9 mouse cellular contexts compared by ENCODE assay signal in genomic region chr1:164796471-164796870, GRCm38 (mm10). TPM values are rescaled to one million over a fixed set of nuclear protein-coding genes. Genes with fewer than 3 reads are reported as not detected.
DNase-seq lines count a peak whose midpoint lies in the region; ATAC-seq and TF ChIP-seq lines count a peak whose summit lies in the region.
"Had no signal": no experiment of that assay in that cellular context is flagged by ENCODE, and none has a peak within 500 bp of the region (broad histone marks: within the 10 kb centered on the region; RNA-seq: fewer than 3 reads in every experiment).

Dpt (plus strand) TSS chr1:164796644.

- ATAC-seq in lung, embryonic 16.5 days (ENCODE audit: low read depth): peak; percentile 79
- ATAC-seq in frontal cortex, adult (ENCODE audit: low TSS enrichment): no peak
- ATAC-seq in liver, postnatal 0 days: no peak

- H3K4me1 ChIP-seq in lung, embryonic 16.5 days (replicated peaks; ENCODE audit: control insufficient read depth, insufficient read depth, low read length): no peaks in the 10 kb centered on the region
- no peaks in the 10 kb centered on the region for H3K4me1 ChIP-seq in liver, postnatal 0 days (ENCODE audit: insufficient read depth)

- no peak for TF ChIP-seq CTCF in liver, postnatal 0 days (IDR thresholded peaks at IDR 0.05; ENCODE audit: low read depth)

- H3K27me3 ChIP-seq in lung, embryonic 16.5 days (ENCODE audit: control insufficient read depth, insufficient read depth, low read depth, low read length): no peaks in the 10 kb centered on the region
- no peaks in the 10 kb centered on the region for H3K27me3 ChIP-seq in liver, postnatal 0 days (ENCODE audit: insufficient read depth, low read length)

- H3K9ac ChIP-seq in lung, embryonic 16.5 days (ENCODE audit: low read length): no peak within 1 kb of the TSS
- no peak within 1 kb of the TSS for H3K9ac ChIP-seq in liver, postnatal 0 days (replicated peaks)

- DNase-seq in NIH3T3 (ENCODE audit: low read depth): peak; percentile 76
- DNase-seq in adrenal gland, postnatal 14 days: peak; percentile 39
- peak; percentile 70 for DNase-seq in heart, adult 8-10 months (ENCODE audit: low spot score)
- no peak for DNase-seq in liver, postnatal 0 days
- DNase-seq in thymus, postnatal 0 days (ENCODE audit: low spot score): no peak

- 71% methylated on average over 8 of the region's 8 CpGs for WGBS in lung, embryonic 16.5 days
- 79% methylated on average over 8 of the region's 8 CpGs for WGBS in liver, postnatal 0 days (ENCODE audit: insufficient replicate concordance)

- no peak for TF ChIP-seq EP300 in liver, postnatal 0 days (IDR thresholded peaks at IDR 0.05; ENCODE audit: low read depth)

- no peaks in the 10 kb centered on the region for H3K9me3 ChIP-seq in lung, embryonic 16.5 days (ENCODE audit: control insufficient read depth, low read length)
- no peaks in the 10 kb centered on the region for H3K9me3 ChIP-seq in liver, postnatal 0 days (ENCODE audit: low read length)

- no peaks in the 10 kb centered on the region for H3K36me3 ChIP-seq in lung, embryonic 16.5 days (ENCODE audit: control insufficient read depth, insufficient read depth, low read length)
- no peaks in the 10 kb centered on the region for H3K36me3 ChIP-seq in liver, postnatal 0 days (replicated peaks; ENCODE audit: insufficient read depth, low read length)

- no peak within 1 kb of the TSS for H3K27ac ChIP-seq in lung, embryonic 16.5 days (ENCODE audit: low read length)
- no peak within 1 kb of the TSS for H3K27ac ChIP-seq in liver, postnatal 0 days (ENCODE audit: low read depth)

- H3K4me2 ChIP-seq in lung, embryonic 16.5 days (ENCODE audit: low read depth, low read length): peak within 1 kb of the TSS; percentile 3; the same call in 1 of the 2 replicates
- no peak within 1 kb of the TSS for H3K4me2 ChIP-seq in liver, postnatal 0 days (ENCODE audit: low read depth, low read length)

- peak within 1 kb of the TSS; percentile 17; the same call in 1 of the 2 replicates for H3K4me3 ChIP-seq in lung, embryonic 16.5 days (ENCODE audit: low read length)
- no peak within 1 kb of the TSS for H3K4me3 ChIP-seq in liver, postnatal 0 days (ENCODE audit: low read depth, low read length)
- H3K4me3 ChIP-seq: myocyte had no signal

RNA-seq across cellular contexts. Expression of gene Dpt, which starts in this region (rescaled TPM):
- total RNA-seq in adrenal gland, postnatal 14 days (2021): 44.2 and 46.1 TPM in 2 replicates
- 10 to 100 TPM; 77.8 to 93.7 (median 88.2) TPM for total RNA-seq in heart, adult 8-10 months (2022)
- 36.4 and 48.2 TPM in 2 replicates for polyA plus RNA-seq in lung, embryonic 16.5 days (2015; fragmentation: Nextera tagmentation; extraction: Ambion mirVana)
- 0.58 and 1.6 TPM in 2 replicates for polyA plus RNA-seq in liver, postnatal 0 days (2015; fragmentation: Nextera tagmentation; extraction: Ambion mirVana)
- polyA plus RNA-seq in thymus, postnatal 0 days (2015; fragmentation: Nextera tagmentation; extraction: Ambion mirVana): 8.2 and 8.3 TPM in 2 replicates
- total RNA-seq: granulocyte monocyte progenitor cell, adult 5-6 weeks had no signal

Comparison
In these comparisons a context has a peak if more than half of its experiments do, and no peak if none do; other contexts are left out.
1. DNase-seq: peak in NIH3T3 (single experiment), adrenal gland, postnatal 14 days (single experiment) and heart, adult 8-10 months (single experiment); none in liver, postnatal 0 days (single experiment) and thymus, postnatal 0 days (single experiment).